Mouse (Mus musculus) G1E (cell line): ENCODE measurements around the gene Rcan2.

Source experiments
- CTCF ChIP-seq: IDR thresholded peaks from 2 replicates; pipeline ENCODE4 v1.5.1; 2012; ENCODE audit warnings: low read depth, low read length, inconsistent platforms, mixed read lengths
- GATA1 ChIP-seq: IDR thresholded peaks from 2 replicates; pipeline ENCODE4 v1.6.1; 2012; ENCODE audit warnings: borderline replicate concordance, low read length, inconsistent platforms, mixed read lengths
- GATA2 ChIP-seq: IDR thresholded peaks from 2 replicates; pipeline ENCODE4 v1.6.1; 2012; ENCODE audit warnings: low read depth, low read length, inconsistent platforms, borderline replicate concordance

DNA sequence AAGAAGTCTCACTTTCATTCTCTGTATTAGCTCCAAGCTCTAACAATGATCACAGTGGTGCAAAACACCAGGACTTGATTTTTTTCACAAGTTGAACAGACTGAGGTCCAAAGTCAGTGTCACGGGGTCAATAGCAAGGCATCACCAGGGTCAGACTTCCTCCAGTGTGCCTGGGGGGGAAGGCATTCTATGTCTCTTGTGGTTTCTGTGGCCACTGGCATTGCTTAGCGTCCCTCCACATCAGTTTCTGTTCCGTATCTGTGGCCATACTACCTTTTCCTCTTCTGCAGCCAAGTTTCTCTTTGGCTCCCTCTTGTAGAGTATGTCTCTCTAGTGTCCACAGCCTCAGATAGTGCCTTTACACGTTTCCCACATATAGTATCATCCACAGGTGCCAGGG is 252.3 kb downstream of the Rcan2 start:
- TF ChIP-seq GATA1: no peak
- no peak for TF ChIP-seq CTCF
- TF ChIP-seq GATA2: no peak
